Mouse (Mus musculus) ES-Bruce4 (cell line): ENCODE measurements at regions not wholly inside any gene's neighbourhood (a gene's known extent, or its start where the extent isn't known, plus 50 kb on each side); places are given as distances from the start of the nearest gene placed in this dataset.

Source experiments
- CTCF ChIP-seq: IDR thresholded peaks from one replicate; pipeline ENCODE4 v1.8.1; 2011; ENCODE audit warnings: low read depth, low read length
- EP300 ChIP-seq: IDR thresholded peaks from 2 replicates; pipeline ENCODE4 v1.6.1; 2011; ENCODE audit warnings: low read depth, low read length; ENCODE audit not compliant: insufficient read depth
- POLR2A ChIP-seq: IDR thresholded peaks from one replicate; pipeline ENCODE4 v1.8.1; 2011; ENCODE audit warnings: low read length; ENCODE audit not compliant: insufficient read depth

GRCm38 (mm10) chr6:84473171-84473570, 120.5 kb downstream of the Cyp26b1 start:
- TF ChIP-seq POLR2A (no peak), CTCF (no peak), EP300 (0 out of 2 replicates have a peak, but pooled peaks have one; percentile 7)
